Mouse (Mus musculus): ENCODE measurements at regions not wholly inside any gene's neighbourhood (a gene's known extent, or its start where the extent isn't known, plus 50 kb on each side); places are given as distances from the start of the nearest gene placed in this dataset.

GRCm38 (mm10) chr3:57153177-57153948 is 148.4 kb downstream of the Tm4sf1 start:
- H3K36me3 ChIP-seq (ENCODE audit: insufficient read depth) = no peaks in the 10 kb centered on the region
- no peaks in the 10 kb centered on the region for H3K27me3 ChIP-seq (ENCODE audit: insufficient read depth, low read length)
- no peak overlapping the region for H3K9ac ChIP-seq
- no peak overlapping the region for H3K4me2 ChIP-seq (ENCODE audit: low read depth)
- H3K9me3 ChIP-seq (ENCODE audit: low read length) = no peaks in the 10 kb centered on the region
- H3K4me3 ChIP-seq (ENCODE audit: low read depth, low read length) = no peak overlapping the region
- H3K4me1 ChIP-seq (ENCODE audit: insufficient read depth) = no peaks in the 10 kb centered on the region
- 38% methylated on average over 4 of the region's 4 CpGs for WGBS
- TF ChIP-seq CTCF (IDR thresholded peaks at IDR 0.05; ENCODE audit: low read depth) = no peak
- H3K27ac ChIP-seq (ENCODE audit: low read depth, low read length) = no peak overlapping the region
- no peak for DNase-seq
- no peak for ATAC-seq

- ATAC-seq (no peak), DNase-seq (no peak)
- Histone ChIP-seq H3K4me3 (ENCODE audit: low read depth, low read length) (no peak overlapping the region), H3K9ac (no peak overlapping the region), H3K27me3 (ENCODE audit: insufficient read depth, low read length) (no peaks in the 10 kb centered on the region), H3K4me2 (ENCODE audit: low read depth) (no peak overlapping the region), H3K36me3 (ENCODE audit: insufficient read depth) (no peaks in the 10 kb centered on the region), H3K9me3 (ENCODE audit: low read length) (no peaks in the 10 kb centered on the region), H3K4me1 (ENCODE audit: insufficient read depth) (no peaks in the 10 kb centered on the region), H3K27ac (ENCODE audit: low read depth, low read length) (no peak overlapping the region)
- WGBS = 71% methylated on average over 3 of the region's 3 CpGs
- TF ChIP-seq CTCF (IDR thresholded peaks at IDR 0.05; ENCODE audit: low read depth) = no peak
Observed at GRCm38 (mm10) chr3:57149156-57149555, 152.6 kb downstream of the Tm4sf1 start.

- no peaks in the 10 kb centered on the region for H3K27me3 ChIP-seq (ENCODE audit: insufficient read depth, low read length)
- H3K27ac ChIP-seq (ENCODE audit: low read depth, low read length) = no peak overlapping the region
- no peaks in the 10 kb centered on the region for H3K36me3 ChIP-seq (ENCODE audit: insufficient read depth)
- peak; percentile 21 for DNase-seq
- H3K4me1 ChIP-seq (ENCODE audit: insufficient read depth) = no peaks in the 10 kb centered on the region
- peak; percentile 80 for ATAC-seq
- 27% methylated on average over 24 of the region's 24 CpGs for WGBS
- H3K4me2 ChIP-seq (ENCODE audit: low read depth) = peak overlapping the region; percentile 40
- peak overlapping the region; percentile 28; the same call in 1 of the 2 replicates for H3K9ac ChIP-seq
- TF ChIP-seq CTCF (IDR thresholded peaks at IDR 0.05; ENCODE audit: low read depth) = no peak
- no peaks in the 10 kb centered on the region for H3K9me3 ChIP-seq (ENCODE audit: low read length)
- H3K4me3 ChIP-seq (ENCODE audit: low read depth, low read length) = peak overlapping the region; percentile 26
Observed at GRCm38 (mm10) chr3:57136847-57137246, 164.9 kb downstream of the Tm4sf1 start.

- DNase-seq (no peak), ATAC-seq (no peak)
- Histone ChIP-seq H3K9ac (no peak overlapping the region), H3K4me3 (ENCODE audit: low read depth, low read length) (no peak overlapping the region), H3K27ac (ENCODE audit: low read depth, low read length) (no peak overlapping the region), H3K9me3 (ENCODE audit: low read length) (no peaks in the 10 kb centered on the region), H3K4me1 (ENCODE audit: insufficient read depth) (no peaks in the 10 kb centered on the region), H3K27me3 (ENCODE audit: insufficient read depth, low read length) (no peaks in the 10 kb centered on the region), H3K4me2 (ENCODE audit: low read depth) (no peak overlapping the region), H3K36me3 (ENCODE audit: insufficient read depth) (no peaks in the 10 kb centered on the region)
- TF ChIP-seq CTCF (IDR thresholded peaks at IDR 0.05; ENCODE audit: low read depth) = no peak
- 90% methylated on average over 2 of the region's 2 CpGs for WGBS
Observed at GRCm38 (mm10) chr3:57128606-57129005, 173.2 kb downstream of the Tm4sf1 start.

- H3K4me2 ChIP-seq (ENCODE audit: low read depth) = no peak overlapping the region
Observed at GRCm38 (mm10) chr3:57125792-57126485, 175.8 kb downstream of the Tm4sf1 start.

GRCm38 (mm10) chr3:57118016-57118415 is 183.8 kb downstream of the Tm4sf1 start:
- 85% methylated on average over 1 of the region's 1 CpGs for WGBS
- Histone ChIP-seq H3K4me1 (ENCODE audit: insufficient read depth) (no peaks in the 10 kb centered on the region), H3K27me3 (ENCODE audit: insufficient read depth, low read length) (no peaks in the 10 kb centered on the region), H3K4me2 (ENCODE audit: low read depth) (no peak overlapping the region), H3K36me3 (ENCODE audit: insufficient read depth) (no peaks in the 10 kb centered on the region), H3K27ac (ENCODE audit: low read depth, low read length) (no peak overlapping the region), H3K9me3 (ENCODE audit: low read length) (no peaks in the 10 kb centered on the region), H3K4me3 (ENCODE audit: low read depth, low read length) (no peak overlapping the region), H3K9ac (no peak overlapping the region)
- ATAC-seq = no peak
- no peak for TF ChIP-seq CTCF (IDR thresholded peaks at IDR 0.05; ENCODE audit: low read depth)
- no peak for DNase-seq

More at GRCm38 (mm10) chr3:57125792-57126485, 175.8 kb downstream of the Tm4sf1 start:
- H3K9me3 ChIP-seq (ENCODE audit: low read length) = no peaks in the 10 kb centered on the region
- WGBS = 77% methylated on average over 4 of the region's 4 CpGs
- no peak for TF ChIP-seq CTCF (IDR thresholded peaks at IDR 0.05; ENCODE audit: low read depth)
- DNase-seq (no peak), ATAC-seq (no peak)
- no peaks in the 10 kb centered on the region for H3K36me3 ChIP-seq (ENCODE audit: insufficient read depth)
- no peak overlapping the region for H3K9ac ChIP-seq
- H3K27ac ChIP-seq (ENCODE audit: low read depth, low read length) = no peak overlapping the region
- no peaks in the 10 kb centered on the region for H3K4me1 ChIP-seq (ENCODE audit: insufficient read depth)
- no peak overlapping the region for H3K4me3 ChIP-seq (ENCODE audit: low read depth, low read length)
- H3K27me3 ChIP-seq (ENCODE audit: insufficient read depth, low read length) = no peaks in the 10 kb centered on the region

- Histone ChIP-seq H3K27me3 (ENCODE audit: insufficient read depth, low read length) (no peaks in the 10 kb centered on the region), H3K27ac (ENCODE audit: low read depth, low read length) (no peak overlapping the region), H3K4me1 (ENCODE audit: insufficient read depth) (0 out of 2 replicates have a peak, but pooled peaks cover 3% of the 10 kb centered on the region), H3K9me3 (ENCODE audit: low read length) (no peaks in the 10 kb centered on the region), H3K4me3 (ENCODE audit: low read depth, low read length) (no peak overlapping the region), H3K4me2 (ENCODE audit: low read depth) (no peak overlapping the region), H3K9ac (no peak overlapping the region), H3K36me3 (ENCODE audit: insufficient read depth) (no peaks in the 10 kb centered on the region)
- TF ChIP-seq CTCF (IDR thresholded peaks at IDR 0.05; ENCODE audit: low read depth) = no peak
- DNase-seq = peak; percentile 52
- ATAC-seq = peak; percentile 93
- WGBS = 51% methylated on average over 2 of the region's 2 CpGs
Observed at GRCm38 (mm10) chr3:57102254-57102653, 199.5 kb downstream of the Tm4sf1 start.
